Mouse (Mus musculus): ENCODE results near the gene Trip12.

Trip12 gene

GRCm38 (mm10) chr1:84860360-84861254, 20.3 kb upstream of the Trip12 start:
- no peak for DNase-seq (ENCODE audit: low spot score in 2 of 2)

GRCm38 (mm10) chr1:84859597-84859996, 19.3 kb upstream of the Trip12 start:
- DNase-seq (ENCODE audit: low spot score in 2 of 2) = no peak

GRCm38 (mm10) chr1:84855756-84856155, 15.4 kb upstream of the Trip12 start:
- no peak for DNase-seq (ENCODE audit: low spot score in 2 of 2)

- no peak for DNase-seq (ENCODE audit: low spot score in 2 of 2)
Measured at GRCm38 (mm10) chr1:84854966-84855365, 14.7 kb upstream of the Trip12 start.

GRCm38 (mm10) chr1:84853721-84854120, 13.4 kb upstream of the Trip12 start:
- no peak for DNase-seq (ENCODE audit: low spot score in 2 of 2)

GRCm38 (mm10) chr1:84851512-84852235, 11.4 kb upstream of the Trip12 start:
- DNase-seq (ENCODE audit: low spot score in 2 of 2) = no peak

- DNase-seq (ENCODE audit: low spot score in 2 of 2) = no peak
Measured at GRCm38 (mm10) chr1:84850471-84850870, 10.2 kb upstream of the Trip12 start.

- DNase-seq (ENCODE audit: low spot score in 2 of 2) = no peak
Measured at GRCm38 (mm10) chr1:84849804-84850203, 9.5 kb upstream of the Trip12 start.

- no peak for DNase-seq (ENCODE audit: low spot score in 2 of 2)
Measured at GRCm38 (mm10) chr1:84848801-84849455, 8.6 kb upstream of the Trip12 start.

- no peak for DNase-seq (ENCODE audit: low spot score in 2 of 2)
Measured at GRCm38 (mm10) chr1:84848335-84848734, 8.0 kb upstream of the Trip12 start.

- DNase-seq (ENCODE audit: low spot score in 2 of 2) = no peak
Measured at GRCm38 (mm10) chr1:84847698-84848097, 7.4 kb upstream of the Trip12 start.

GRCm38 (mm10) chr1:84843366-84843765, 3.0 kb upstream of the Trip12 start:
- no peak for DNase-seq (ENCODE audit: low spot score in 2 of 2)

- DNase-seq (ENCODE audit: low spot score in 2 of 2) = no peak
Measured at GRCm38 (mm10) chr1:84841061-84841460, 745 bp upstream of the Trip12 start.

GRCm38 (mm10) chr1:84839309-84840017, 853 bp downstream of the Trip12 start, which contains the start of gene Fbxo36:
Gene Fbxo36 (plus strand): TSS chr1:84839841.
- peak; percentile 86 to 88 for DNase-seq (ENCODE audit: low spot score in 2 of 2)

GRCm38 (mm10) chr1:84838621-84839151, 1.6 kb downstream of the Trip12 start:
- peak; percentile 42 to 47 for DNase-seq (ENCODE audit: low spot score in 2 of 2)

- peak; percentile 4 to 5 for DNase-seq (ENCODE audit: low spot score in 2 of 2)
Measured at GRCm38 (mm10) chr1:84838156-84838555, 2.2 kb downstream of the Trip12 start.

GRCm38 (mm10) chr1:84837523-84838145, 2.7 kb downstream of the Trip12 start:
- no peak for DNase-seq (ENCODE audit: low spot score in 2 of 2)

- DNase-seq (ENCODE audit: low spot score in 2 of 2) = no peak
Measured at GRCm38 (mm10) chr1:84825091-84825490, 15.2 kb downstream of the Trip12 start.

- DNase-seq (ENCODE audit: low spot score in 2 of 2) = no peak
Measured at GRCm38 (mm10) chr1:84817596-84817995, 22.7 kb downstream of the Trip12 start.

- no peak for DNase-seq (ENCODE audit: low spot score in 2 of 2)
Measured at GRCm38 (mm10) chr1:84803788-84804187, 36.5 kb downstream of the Trip12 start.

GRCm38 (mm10) chr1:84799166-84799565, 41.1 kb downstream of the Trip12 start:
- no peak for DNase-seq (ENCODE audit: low spot score in 2 of 2)

Measured in natural killer cell, adult 2 months (primary cell).